Mouse (Mus musculus) brain, adult 2 months (tissue): ENCODE measurements around the gene Chst10.

ENCODE experiments used
- DNase-seq: peaks from one replicate; pipeline ENCODE4 v3.0.0; 2011; ENCODE audit warnings: low read depth, low spot score

The Chst10 gene

DNA sequence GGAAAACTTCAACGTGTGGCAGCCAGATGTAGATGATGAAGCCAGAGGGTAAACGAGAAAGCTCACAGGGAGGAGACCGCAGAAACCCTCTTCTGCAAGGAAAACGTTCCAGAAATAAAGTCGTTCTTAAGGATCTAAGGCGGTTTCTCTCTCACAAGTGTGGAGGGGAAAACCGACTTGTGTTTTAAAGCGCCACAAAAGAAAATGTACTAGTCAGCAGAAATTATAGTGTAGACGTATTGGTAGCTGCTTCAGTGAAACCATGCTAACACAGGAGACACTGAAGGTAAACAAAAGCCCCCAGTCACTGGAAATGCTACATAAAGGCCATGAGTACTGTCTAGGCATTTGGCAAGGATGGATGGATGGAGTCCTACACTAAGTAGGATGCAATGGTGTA is 80.7 kb downstream of the Chst10 start:
- DNase-seq, result peak; percentile 9

- peak; percentile 66 for DNase-seq
These were observed 81.7 kb downstream of the Chst10 start for GRCm38 (mm10) chr1:38816306-38816705.
